Mouse (Mus musculus) CD8-positive naive resting alpha-beta T cell, adult 2 months (primary cell): ENCODE results near the gene Spcs3.

Experiments
- DNase-seq, 2 experiments: peaks; one replicate each; pipeline ENCODE4 v3.0.0; 2022; ENCODE audit warnings: low read depth in 2 of 2, low spot score in 2 of 2

The Spcs3 gene

DNA sequence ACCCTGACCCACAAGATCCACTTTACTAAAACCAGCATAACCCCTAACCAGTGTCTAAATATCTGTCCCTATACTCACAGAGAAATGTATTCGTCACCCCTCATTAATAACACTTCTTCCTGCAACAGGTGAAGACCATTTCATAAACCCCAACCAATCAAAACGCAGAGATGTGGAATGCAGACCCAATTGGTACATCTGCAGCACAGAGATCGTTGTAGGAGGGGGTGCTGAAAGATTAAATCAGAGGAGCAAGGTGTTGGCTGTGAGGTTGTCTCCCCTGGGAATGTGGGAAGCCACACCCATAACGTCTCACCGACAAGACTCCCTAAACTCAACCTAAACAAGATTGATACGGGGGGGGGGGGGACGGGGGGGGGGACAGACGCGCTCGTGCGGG, 21.0 kb downstream of the Spcs3 start:
- no peak for DNase-seq

DNA sequence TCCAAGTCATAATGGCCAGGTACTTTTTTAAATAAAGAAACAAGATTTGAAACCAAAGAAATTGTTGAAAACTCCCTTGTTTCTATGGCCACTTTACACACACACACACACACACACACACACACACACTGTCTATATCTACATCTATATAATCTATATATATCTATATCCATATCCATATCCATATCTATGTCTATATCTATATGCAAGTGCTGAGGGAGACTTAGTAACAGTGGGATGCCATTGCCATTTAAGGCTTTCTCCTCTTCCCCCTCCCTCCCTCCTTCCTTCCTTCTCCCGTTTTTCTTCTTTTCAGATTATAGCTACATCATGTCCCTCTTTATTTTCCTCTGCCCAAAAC, 21.7 kb downstream of the Spcs3 start:
- no peak for DNase-seq

DNA sequence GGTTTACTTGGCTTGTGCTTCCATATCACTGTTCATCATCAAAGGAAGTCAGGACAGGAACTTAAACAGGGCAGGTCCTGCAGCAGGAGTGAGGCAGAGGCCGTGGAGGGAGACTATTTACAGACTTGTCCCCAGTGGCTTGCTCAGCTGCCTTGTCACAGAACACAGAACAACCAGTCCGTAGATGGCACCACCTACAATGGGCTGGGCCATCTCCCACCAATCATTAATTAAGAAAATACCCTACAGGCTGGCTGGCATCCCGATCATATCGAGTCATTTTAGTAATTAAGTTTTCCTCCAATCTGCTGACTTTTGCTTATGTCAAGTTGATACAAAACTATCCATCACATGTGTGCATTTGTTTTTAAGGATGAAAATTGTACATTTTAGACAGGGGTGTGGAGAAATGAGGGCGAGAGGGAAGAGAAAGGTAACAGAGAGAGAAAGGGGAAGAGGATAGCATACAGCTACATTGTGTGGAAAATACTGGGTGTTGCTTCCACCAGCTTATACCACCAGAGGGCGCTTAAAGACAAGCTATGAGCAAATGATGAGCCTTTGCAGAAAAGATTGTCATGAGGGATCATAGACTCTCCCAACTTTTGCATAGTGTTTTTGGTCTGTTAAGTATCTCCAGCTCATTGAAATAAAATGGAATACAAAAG, 22.2 kb downstream of the Spcs3 start:
- peak; percentile 63 to 67 for DNase-seq

DNA sequence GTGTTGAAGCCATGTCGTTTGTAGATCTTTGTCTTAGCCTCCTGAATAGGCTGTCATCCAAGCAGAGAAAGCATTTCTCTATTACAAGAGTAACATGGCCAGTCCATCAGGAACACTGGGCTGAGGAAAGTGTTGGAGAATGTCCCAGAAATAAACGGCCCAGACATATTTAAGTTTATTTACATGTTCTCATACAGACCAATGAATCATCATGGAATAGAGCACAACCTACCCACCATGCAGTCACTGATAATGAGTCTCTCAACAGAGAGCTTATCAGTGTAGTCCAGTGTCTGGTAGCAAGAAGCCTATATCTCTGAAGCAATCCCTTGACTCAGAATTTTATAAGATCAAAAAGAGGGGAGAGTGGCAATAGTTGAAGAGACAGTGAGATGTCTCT, 24.7 kb downstream of the Spcs3 start:
- DNase-seq: no peak

DNA sequence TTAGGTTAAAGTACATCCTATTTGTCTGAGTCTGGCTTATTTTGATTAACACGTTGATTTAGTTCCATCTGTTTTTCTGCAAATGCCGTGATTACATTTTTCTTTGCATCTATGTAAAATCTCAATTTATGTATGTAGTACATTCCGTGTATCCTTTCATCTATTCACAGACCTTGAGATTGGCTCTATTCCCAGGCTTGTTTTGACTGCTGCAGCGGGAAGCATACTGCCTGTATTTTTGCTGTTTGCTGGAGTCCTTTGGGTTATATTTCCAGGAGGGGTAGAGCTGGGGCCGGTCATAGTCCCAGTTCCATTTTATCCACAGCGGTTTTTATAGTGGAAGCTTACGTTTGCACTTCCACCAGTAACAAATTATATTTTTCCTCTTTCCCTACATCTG, 26.7 kb downstream of the Spcs3 start:
- DNase-seq: no peak

DNA sequence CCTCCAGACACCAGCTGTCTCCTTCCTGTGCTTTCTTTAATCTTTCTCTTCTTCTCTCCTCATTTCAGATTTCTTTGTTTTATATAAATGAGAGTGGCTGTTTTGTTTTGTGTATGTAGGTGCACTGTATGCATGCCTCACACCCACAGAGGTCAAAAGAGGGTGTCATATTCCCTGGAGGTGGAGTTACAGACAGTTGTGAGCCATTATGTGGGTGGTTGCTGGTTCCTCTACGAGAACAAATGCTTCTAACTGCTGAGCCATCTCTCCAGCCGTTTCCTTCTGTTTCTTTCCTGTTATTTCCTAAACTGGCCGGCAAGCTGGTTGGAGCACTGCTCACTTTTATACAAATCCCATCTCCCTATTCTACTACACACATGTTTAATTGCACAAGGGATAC, 35.9 kb downstream of the Spcs3 start:
- DNase-seq: no peak

DNA sequence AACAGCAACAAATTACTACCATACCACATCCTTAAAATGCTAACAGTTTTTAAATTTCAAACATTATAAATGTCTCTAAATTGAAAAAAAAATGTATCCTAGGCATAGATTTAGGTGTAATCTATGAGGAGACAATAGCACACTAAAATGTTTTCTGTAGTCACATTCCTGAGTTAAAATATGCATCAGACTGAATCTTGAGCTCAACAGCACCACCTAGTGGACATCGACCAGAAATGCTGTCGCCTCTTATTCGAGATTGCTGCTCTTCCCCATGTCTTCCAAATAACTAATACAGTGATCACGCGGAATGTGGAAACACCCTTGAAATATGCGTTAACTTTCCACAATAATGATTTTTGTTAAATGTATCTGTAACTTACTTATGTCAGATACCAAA, 36.7 kb downstream of the Spcs3 start:
- DNase-seq: peak in 1 of 2 experiments; percentile 28

DNA sequence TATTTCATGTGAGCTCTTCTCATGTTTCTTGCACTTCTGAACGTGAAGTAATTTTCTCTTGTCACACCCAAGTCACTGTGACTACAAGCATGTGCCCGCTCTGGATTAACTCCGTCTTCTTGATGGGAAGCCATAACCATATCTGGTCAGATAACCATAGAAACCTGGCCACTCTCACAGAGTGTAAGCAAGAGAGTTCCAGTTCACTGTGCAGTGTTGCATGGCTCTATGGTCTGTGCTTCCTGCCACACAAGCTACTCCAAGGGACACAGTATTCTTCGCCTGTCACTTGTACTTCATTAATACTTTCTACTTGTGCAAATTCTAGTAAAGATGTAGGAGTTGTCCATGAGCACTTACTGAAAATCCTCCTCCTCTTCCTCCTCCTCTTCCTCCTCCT, 37.9 kb downstream of the Spcs3 start:
- DNase-seq: no peak

DNA sequence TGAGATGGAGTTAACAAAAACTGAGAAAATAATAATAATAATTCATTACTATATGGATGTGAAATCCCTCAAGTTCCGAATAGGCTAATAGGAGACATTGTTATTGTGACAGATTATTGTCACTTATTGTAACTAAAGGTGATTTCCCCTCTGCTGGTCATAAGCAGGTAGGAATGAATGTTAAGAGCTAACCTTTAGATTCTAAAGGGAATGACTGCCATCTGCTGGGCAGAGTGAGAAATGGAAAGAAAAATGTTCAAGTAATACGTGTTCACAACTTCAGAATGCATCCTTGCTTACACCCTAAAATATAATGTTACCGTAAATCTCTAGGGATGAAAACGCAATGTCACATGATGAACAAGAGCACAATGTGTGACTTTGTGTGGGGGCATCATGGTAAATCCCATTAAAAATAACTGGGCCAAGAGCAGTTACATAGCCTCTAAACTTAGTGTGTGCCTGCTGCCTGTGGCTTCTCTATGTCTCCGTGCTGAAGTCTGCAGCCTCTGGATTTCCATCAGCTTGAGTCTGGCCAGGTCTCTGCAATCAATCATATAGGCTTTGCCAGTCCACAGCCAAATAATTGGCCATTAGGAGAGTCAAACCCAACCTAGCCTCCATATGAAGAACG, 38.6 kb downstream of the Spcs3 start:
- no peak for DNase-seq

DNA sequence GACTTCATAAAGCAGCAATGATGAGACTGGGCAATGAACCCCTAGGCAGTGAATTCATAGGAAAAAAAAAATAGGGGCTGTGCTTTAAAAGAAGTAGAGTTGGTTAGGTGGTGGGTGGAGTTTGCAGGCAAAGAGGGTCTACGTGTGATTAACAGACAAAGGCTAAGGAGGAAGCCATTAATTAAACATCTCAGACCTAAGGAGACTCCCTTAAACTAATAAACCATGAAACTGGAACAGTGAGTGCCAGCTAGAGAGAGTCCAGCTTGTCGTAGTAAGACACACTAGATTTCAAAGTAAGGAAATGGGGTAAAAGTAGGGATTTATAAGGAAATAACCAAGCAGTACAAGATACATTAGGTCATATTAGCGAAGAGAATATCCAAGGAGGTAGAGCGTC, 41.4 kb downstream of the Spcs3 start:
- DNase-seq: no peak

DNA sequence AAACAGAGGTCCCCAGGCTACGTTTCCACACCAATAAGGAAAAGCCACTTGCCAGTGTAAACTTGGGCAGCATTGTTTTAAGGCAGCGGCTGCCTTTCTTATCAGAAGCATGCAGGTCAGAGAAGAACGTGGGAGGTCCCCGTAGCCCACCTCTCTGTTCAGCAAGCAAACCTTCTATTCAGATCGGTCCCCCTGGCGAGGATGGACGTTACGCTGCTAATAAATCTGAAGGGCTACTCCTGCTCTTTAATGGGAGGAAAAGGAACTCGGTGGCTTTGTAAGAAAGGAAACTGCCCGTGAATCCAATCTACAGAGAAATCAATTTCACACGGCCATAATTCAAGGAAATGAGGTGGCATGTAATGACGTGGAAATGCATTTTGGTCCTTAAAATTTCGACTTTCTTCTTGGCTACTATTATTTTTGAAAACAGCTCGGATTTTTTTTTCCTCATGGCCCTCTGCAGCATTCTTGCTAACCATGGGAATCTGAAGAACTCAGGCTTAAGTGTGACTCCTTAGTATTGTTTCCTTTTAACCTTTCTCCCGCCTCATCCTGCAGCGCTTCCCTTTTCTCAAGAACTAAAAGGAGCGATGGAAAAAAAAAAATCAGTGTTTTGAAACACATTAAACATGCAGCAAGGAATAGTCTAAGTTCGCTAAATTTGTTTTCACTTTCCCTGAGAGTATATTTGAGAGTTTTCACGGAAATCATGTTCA, 43.1 kb downstream of the Spcs3 start:
- DNase-seq: no peak
